Mouse (Mus musculus): Measurements from ENCODE around the gene Spaar.

Spaar gene

GRCm38 (mm10) chr4:43729794-43730550, at the start of gene Spaar:
TSS of gene Spaar (plus strand) at chr4:43730034.
- DNase-seq (ENCODE audit: low spot score in 2 of 2): no peak

GRCm38 (mm10) chr4:43690021-43690420, 39.8 kb upstream of the Spaar start:
- DNase-seq (ENCODE audit: low spot score in 2 of 2): no peak

GRCm38 (mm10) chr4:43691026-43691425, 38.8 kb upstream of the Spaar start:
- DNase-seq (ENCODE audit: low spot score in 2 of 2): no peak

GRCm38 (mm10) chr4:43693806-43694241, 36.0 kb upstream of the Spaar start:
- peak; percentile 17 to 58 for DNase-seq (ENCODE audit: low spot score in 2 of 2)

- no peak for DNase-seq (ENCODE audit: low spot score in 2 of 2)
Observed at GRCm38 (mm10) chr4:43694439-43695248, 35.2 kb upstream of the Spaar start.

GRCm38 (mm10) chr4:43695249-43695671, 34.6 kb upstream of the Spaar start:
- peak; percentile 22 to 68 for DNase-seq (ENCODE audit: low spot score in 2 of 2)

- DNase-seq (ENCODE audit: low spot score in 2 of 2): no peak
Observed at GRCm38 (mm10) chr4:43696561-43696960, 33.3 kb upstream of the Spaar start.

GRCm38 (mm10) chr4:43700707-43701106, 29.1 kb upstream of the Spaar start, which contains the start of gene Olfr70:
TSS of gene Olfr70 (minus strand) at chr4:43700807.
- no peak for DNase-seq (ENCODE audit: low spot score in 2 of 2)

- DNase-seq (ENCODE audit: low spot score in 2 of 2): no peak
Observed at GRCm38 (mm10) chr4:43703439-43703838, 26.4 kb upstream of the Spaar start.

- DNase-seq (ENCODE audit: low spot score in 2 of 2): no peak
Observed at GRCm38 (mm10) chr4:43703851-43704250, 26.0 kb upstream of the Spaar start.

GRCm38 (mm10) chr4:43705991-43706390, 23.8 kb upstream of the Spaar start:
- no peak for DNase-seq (ENCODE audit: low spot score in 2 of 2)

GRCm38 (mm10) chr4:43709869-43710268, 20.0 kb upstream of the Spaar start, which contains the start of gene Olfr71:
TSS of gene Olfr71 (minus strand) at chr4:43710255.
- DNase-seq (ENCODE audit: low spot score in 2 of 2): no peak

GRCm38 (mm10) chr4:43711821-43712220, 18.0 kb upstream of the Spaar start:
- DNase-seq (ENCODE audit: low spot score in 2 of 2): peak; percentile 59 to 73

GRCm38 (mm10) chr4:43713652-43714219, 16.1 kb upstream of the Spaar start:
- DNase-seq (ENCODE audit: low spot score in 2 of 2): no peak

- no peak for DNase-seq (ENCODE audit: low spot score in 2 of 2)
Observed at GRCm38 (mm10) chr4:43720491-43721228, 9.2 kb upstream of the Spaar start.

- DNase-seq (ENCODE audit: low spot score in 2 of 2): no peak
Observed at GRCm38 (mm10) chr4:43722191-43722590, 7.6 kb upstream of the Spaar start.

- no peak for DNase-seq (ENCODE audit: low spot score in 2 of 2)
Observed at GRCm38 (mm10) chr4:43724764-43725163, 5.1 kb upstream of the Spaar start.

GRCm38 (mm10) chr4:43726228-43726993, 3.4 kb upstream of the Spaar start:
- DNase-seq (ENCODE audit: low spot score in 2 of 2): no peak

GRCm38 (mm10) chr4:43726995-43727394, 2.8 kb upstream of the Spaar start, which contains the start of gene Hrct1:
TSS of gene Hrct1 (plus strand) at chr4:43727188.
- peak in 1 of 2 experiments; percentile 81 for DNase-seq (ENCODE audit: low spot score in 2 of 2)

- DNase-seq (ENCODE audit: low spot score in 2 of 2): no peak
Observed at GRCm38 (mm10) chr4:43727718-43728575, 1.9 kb upstream of the Spaar start.

Measured in urinary bladder, adult 18-20 months (tissue).